Mouse (Mus musculus) liver, embryonic 12.5 days (tissue): ENCODE measurements around the gene Tspan3. TPM values are rescaled to one million over a fixed set of nuclear protein-coding genes. Genes with fewer than 3 reads are reported as not detected.

Experiments
- ATAC-seq: fragments of 200-750 bp; cut with Nextera tagmentation; 2 replicates; pipeline ENCODE4 v1.8.0; 2017; ENCODE audit warnings: moderate number of reproducible peaks, mild to moderate bottlenecking, moderate library complexity
- H3K27ac ChIP-seq: fragments of 300-500 bp; sonication (generic); 2 replicates; pipeline ENCODE4 v1.5.1; 2016; ENCODE audit warnings: mild to moderate bottlenecking
- H3K27me3 ChIP-seq: fragments of 300-500 bp; sonication (generic); replicated peaks from 2 replicates; pipeline ENCODE4 v1.6.1; 2016; ENCODE audit warnings: mild to moderate bottlenecking, moderate library complexity
- H3K36me3 ChIP-seq: fragments of 300-500 bp; sonication (generic); 2 replicates; pipeline ENCODE4 v1.6.1; 2016; ENCODE audit warnings: mild to moderate bottlenecking, moderate library complexity
- H3K4me1 ChIP-seq: fragments of 300-500 bp; sonication (generic); 2 replicates; pipeline ENCODE4 v1.6.1; 2016
- H3K4me2 ChIP-seq: fragments of 300-500 bp; sonication (generic); 2 replicates; pipeline ENCODE4 v1.6.1; 2016; ENCODE audit warnings: mild to moderate bottlenecking, moderate library complexity
- H3K4me3 ChIP-seq: fragments of 300-500 bp; sonication (generic); 2 replicates; pipeline ENCODE4 v1.5.1; 2016; ENCODE audit warnings: mild to moderate bottlenecking, moderate library complexity
- H3K9ac ChIP-seq: fragments of 300-500 bp; sonication (generic); 2 replicates; pipeline ENCODE4 v1.6.1; 2016; ENCODE audit warnings: mild to moderate bottlenecking, moderate library complexity
- H3K9me3 ChIP-seq: fragments of 300-500 bp; sonication (generic); replicated peaks from 2 replicates; pipeline ENCODE4 v1.6.1; 2016; ENCODE audit warnings: mild to moderate bottlenecking, moderate library complexity
- WGBS: fragments of 180-500 bp; shearing (Covaris S2); methylation state at CpG from one replicate; pipeline ENCODE4 v1.1.7; 2016; ENCODE audit not compliant: insufficient replicate concordance; 5-methylcytosine and 5-hydroxymethylcytosine counted together
- polyA plus RNA-seq: library from polyadenylated mRNA; unstranded; fragments of >200 nt; fragmentation: Nextera tagmentation; extraction: Ambion mirVana; gene quantifications from 2 replicates; pipeline ENCODE4 v1.2.1, GENCODE M21; 2016

The Tspan3 gene
- polyA plus RNA-seq, 1 experiment from 2014 or later = 70.6 TPM

- no peak overlapping the region for H3K9ac ChIP-seq
- WGBS = 64% methylated on average over 4 of the region's 4 CpGs
- H3K36me3 ChIP-seq = peaks cover 5% of the 10 kb centered on the region; the same call in 1 of the 2 replicates
- ATAC-seq = no peak
- no peak overlapping the region for H3K4me2 ChIP-seq
- no peak overlapping the region for H3K4me3 ChIP-seq
- H3K4me1 ChIP-seq = peaks cover 20% of the 10 kb centered on the region
- H3K27ac ChIP-seq = no peak overlapping the region
- H3K27me3 ChIP-seq = no peaks in the 10 kb centered on the region
- H3K9me3 ChIP-seq = no peaks in the 10 kb centered on the region
Measured at GRCm38 (mm10) chr9:56152482-56153007, 12.7 kb downstream of the Tspan3 start.

DNA sequence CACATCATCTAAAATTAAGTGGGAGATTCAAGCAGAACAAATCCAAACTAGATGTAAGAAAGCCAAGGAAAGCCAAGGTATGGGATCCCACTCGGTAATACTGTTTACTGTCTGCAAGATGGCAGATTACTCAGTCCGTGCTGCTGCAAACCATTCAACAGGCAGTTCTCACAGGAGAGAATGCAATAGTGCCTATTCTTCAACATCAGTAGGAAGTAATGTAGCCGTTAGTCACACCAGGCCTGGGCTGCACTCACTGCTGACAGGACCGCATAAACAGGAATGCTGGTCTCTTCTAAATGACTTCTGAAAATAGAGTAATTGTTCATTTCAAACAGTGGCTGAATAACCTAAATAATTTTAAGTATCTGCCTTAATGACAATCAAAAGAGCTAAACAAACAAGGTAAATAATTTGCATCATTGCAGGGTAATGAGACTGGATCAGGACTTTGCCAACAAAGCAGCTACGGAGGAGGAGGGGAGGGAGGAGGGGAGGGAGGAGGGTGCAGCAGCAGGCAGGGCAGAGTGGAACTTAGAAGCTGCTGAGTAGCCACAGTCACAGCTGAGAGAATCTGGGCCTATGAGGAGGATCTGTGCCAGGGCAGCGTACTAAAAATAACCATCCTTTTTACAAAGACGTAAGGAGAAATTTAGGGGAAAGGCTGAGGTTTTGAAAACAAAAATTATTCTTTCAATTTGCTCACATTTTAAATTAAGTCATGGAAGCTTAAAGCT is 13.4 kb downstream of the Tspan3 start:
- WGBS = 69% methylated on average over 7 of the region's 7 CpGs
- no peak overlapping the region for H3K27ac ChIP-seq
- peaks cover 11% of the 10 kb centered on the region for H3K36me3 ChIP-seq
- ATAC-seq = no peak
- no peaks in the 10 kb centered on the region for H3K27me3 ChIP-seq
- peaks cover 20% of the 10 kb centered on the region for H3K4me1 ChIP-seq
- H3K4me3 ChIP-seq = no peak overlapping the region
- H3K9me3 ChIP-seq = no peaks in the 10 kb centered on the region
- H3K9ac ChIP-seq = no peak overlapping the region
- H3K4me2 ChIP-seq = no peak overlapping the region

- no peak for ATAC-seq
Measured at GRCm38 (mm10) chr9:56146326-56146923, 18.9 kb downstream of the Tspan3 start.

DNA sequence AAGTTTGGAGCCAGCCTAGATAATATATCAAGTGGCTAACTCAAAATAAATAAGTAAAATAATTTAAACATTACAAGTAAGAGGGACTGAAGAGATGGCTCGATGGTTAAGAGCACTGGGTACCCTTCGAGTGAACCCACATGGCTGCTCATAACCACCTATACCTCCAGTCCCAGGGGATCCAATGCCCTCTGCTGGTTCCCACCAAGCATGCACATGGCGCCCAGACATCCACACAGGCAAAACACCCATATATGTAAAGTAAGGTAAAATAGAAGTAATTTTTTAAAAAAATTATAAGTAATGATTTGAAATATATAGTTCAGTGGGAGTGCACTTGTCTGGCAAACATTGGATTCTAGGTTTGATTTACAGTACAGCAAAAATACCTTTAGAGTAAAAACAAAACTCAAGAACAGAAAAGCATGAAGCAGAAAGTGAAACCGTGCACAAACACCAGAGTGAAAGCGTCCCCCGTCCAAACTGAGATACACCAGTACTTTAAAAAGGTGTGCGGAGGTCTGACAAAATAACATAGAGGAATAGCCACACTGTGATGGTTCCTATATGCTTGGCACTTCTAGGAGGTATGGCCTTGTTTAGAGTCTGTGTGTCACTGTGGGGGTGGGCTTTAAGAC is 20.8 kb downstream of the Tspan3 start:
- no peak overlapping the region for H3K9ac ChIP-seq
- no peak overlapping the region for H3K4me2 ChIP-seq
- H3K36me3 ChIP-seq = peaks cover 49% of the 10 kb centered on the region
- no peaks in the 10 kb centered on the region for H3K9me3 ChIP-seq
- no peak overlapping the region for H3K4me3 ChIP-seq
- 83% methylated on average over 7 of the region's 7 CpGs for WGBS
- peaks cover 8% of the 10 kb centered on the region for H3K4me1 ChIP-seq
- no peak for ATAC-seq
- no peak overlapping the region for H3K27ac ChIP-seq
- H3K27me3 ChIP-seq = no peaks in the 10 kb centered on the region

More at GRCm38 (mm10) chr9:56146326-56146923, 18.9 kb downstream of the Tspan3 start:
- peaks cover 8% of the 10 kb centered on the region for H3K4me1 ChIP-seq
- no peak overlapping the region for H3K9ac ChIP-seq
- no peak overlapping the region for H3K4me3 ChIP-seq
- peaks cover 42% of the 10 kb centered on the region for H3K36me3 ChIP-seq
- 79% methylated on average over 16 of the region's 16 CpGs for WGBS
- no peak overlapping the region for H3K4me2 ChIP-seq
- H3K9me3 ChIP-seq = no peaks in the 10 kb centered on the region
- no peak overlapping the region for H3K27ac ChIP-seq
- no peaks in the 10 kb centered on the region for H3K27me3 ChIP-seq

- no peak for ATAC-seq
- H3K36me3 ChIP-seq = peaks cover 47% of the 10 kb centered on the region
- no peak overlapping the region for H3K9ac ChIP-seq
- no peak overlapping the region for H3K4me3 ChIP-seq
- no peaks in the 10 kb centered on the region for H3K4me1 ChIP-seq
- H3K9me3 ChIP-seq = no peaks in the 10 kb centered on the region
- no peak overlapping the region for H3K4me2 ChIP-seq
- H3K27ac ChIP-seq = no peak overlapping the region
- H3K27me3 ChIP-seq = no peaks in the 10 kb centered on the region
- 83% methylated on average over 9 of the region's 9 CpGs for WGBS
Measured at GRCm38 (mm10) chr9:56141776-56142175, 23.5 kb downstream of the Tspan3 start.

GRCm38 (mm10) chr9:56135590-56136197 is 29.6 kb downstream of the Tspan3 start:
- no peak for ATAC-seq
- Histone ChIP-seq H3K36me3 (peaks cover 45% of the 10 kb centered on the region), H3K27ac (no peak overlapping the region), H3K27me3 (no peaks in the 10 kb centered on the region), H3K4me2 (no peak overlapping the region), H3K9ac (no peak overlapping the region), H3K4me3 (no peak overlapping the region), H3K4me1 (no peaks in the 10 kb centered on the region), H3K9me3 (no peaks in the 10 kb centered on the region)
- 77% methylated on average over 4 of the region's 4 CpGs for WGBS

- Histone ChIP-seq H3K9ac (no peak overlapping the region), H3K4me3 (no peak overlapping the region), H3K4me1 (no peaks in the 10 kb centered on the region), H3K36me3 (peaks cover 42% of the 10 kb centered on the region), H3K9me3 (no peaks in the 10 kb centered on the region), H3K4me2 (no peak overlapping the region), H3K27ac (no peak overlapping the region), H3K27me3 (no peaks in the 10 kb centered on the region)
- 88% methylated on average over 4 of the region's 4 CpGs for WGBS
- ATAC-seq = no peak
Measured at GRCm38 (mm10) chr9:56134614-56135013, 30.7 kb downstream of the Tspan3 start.

DNA sequence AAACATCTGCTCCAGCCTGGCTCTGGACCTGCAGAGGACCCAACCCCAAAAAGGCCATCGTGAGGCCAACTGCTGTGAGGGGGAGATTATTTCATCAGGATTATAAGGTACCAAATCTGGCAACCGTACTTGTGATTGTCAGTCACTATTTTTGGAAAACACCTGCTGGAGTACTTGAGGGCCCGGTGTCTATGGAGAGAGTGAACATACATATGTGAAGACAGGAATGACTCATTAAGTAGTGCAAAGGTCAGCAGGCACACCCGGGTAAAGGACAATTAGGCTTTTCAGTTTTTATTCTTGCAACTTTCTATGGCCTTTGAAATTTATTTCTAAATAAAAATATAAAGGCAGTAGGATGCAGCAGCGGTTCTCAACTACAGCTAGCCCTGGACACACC is 31.3 kb downstream of the Tspan3 start:
- WGBS = 78% methylated on average over 5 of the region's 5 CpGs
- Histone ChIP-seq H3K9me3 (no peaks in the 10 kb centered on the region), H3K4me2 (no peak overlapping the region), H3K9ac (no peak overlapping the region), H3K27me3 (no peaks in the 10 kb centered on the region), H3K4me3 (no peak overlapping the region), H3K4me1 (no peaks in the 10 kb centered on the region), H3K27ac (no peak overlapping the region), H3K36me3 (peaks cover 42% of the 10 kb centered on the region)
- ATAC-seq = no peak

DNA sequence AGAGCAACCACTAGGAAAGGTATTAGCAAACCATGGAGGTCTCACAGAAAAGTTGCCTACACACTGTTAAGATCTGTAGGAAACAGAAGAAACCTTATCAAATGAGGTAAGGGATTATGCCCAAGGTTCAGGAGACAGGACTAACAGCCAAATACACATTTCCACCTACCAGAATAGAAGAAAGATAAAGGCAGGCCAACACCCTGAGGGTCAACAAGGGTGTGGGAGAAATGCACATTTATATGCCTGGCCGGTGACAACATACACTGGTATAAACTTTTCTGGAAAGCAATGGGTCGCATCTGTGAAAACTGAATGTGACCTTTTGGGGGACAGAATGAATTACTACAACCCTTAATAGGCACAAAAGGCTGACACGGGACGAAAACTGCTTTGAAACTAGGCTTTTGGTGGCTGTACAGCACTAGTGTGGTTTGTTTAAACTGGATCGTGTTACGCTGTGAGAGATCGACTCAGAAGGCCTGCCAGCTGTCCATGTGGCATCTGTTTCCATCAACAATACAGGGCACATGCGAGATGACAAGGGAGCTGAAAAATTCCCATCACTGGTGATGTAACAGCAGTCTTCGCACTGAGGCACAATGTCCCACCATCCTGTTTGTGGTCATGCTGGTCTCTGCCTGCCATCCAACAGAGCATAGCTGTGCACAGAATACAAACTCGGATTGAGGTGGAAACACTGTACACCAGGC is 33.3 kb downstream of the Tspan3 start:
- no peaks in the 10 kb centered on the region for H3K9me3 ChIP-seq
- no peak overlapping the region for H3K9ac ChIP-seq
- no peak overlapping the region for H3K27ac ChIP-seq
- H3K4me1 ChIP-seq = peaks cover 7% of the 10 kb centered on the region; the same call in 1 of the 2 replicates
- ATAC-seq = no peak
- no peak overlapping the region for H3K4me2 ChIP-seq
- WGBS = 76% methylated on average over 10 of the region's 10 CpGs
- peaks cover 43% of the 10 kb centered on the region for H3K36me3 ChIP-seq
- H3K27me3 ChIP-seq = no peaks in the 10 kb centered on the region
- H3K4me3 ChIP-seq = no peak overlapping the region

DNA sequence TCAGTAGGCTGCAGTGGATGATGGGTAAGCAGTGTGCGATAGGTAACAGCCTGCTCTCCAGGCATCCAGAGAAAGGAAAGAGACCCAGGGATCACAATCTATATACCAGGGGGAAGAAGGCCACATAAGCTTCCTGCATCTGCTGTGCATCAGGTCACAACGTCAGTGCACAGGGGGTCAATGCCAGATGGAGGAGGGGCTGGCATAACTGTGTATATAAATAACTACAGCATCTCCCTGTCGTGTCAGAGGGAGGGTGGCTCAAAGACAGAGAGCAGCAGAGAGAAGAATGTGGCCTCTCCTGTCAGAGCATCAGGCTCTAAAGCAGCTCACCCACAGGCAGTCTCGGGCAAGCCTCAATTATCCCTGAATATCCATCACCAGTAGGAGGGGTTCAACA is 34.7 kb downstream of the Tspan3 start:
- no peak overlapping the region for H3K4me3 ChIP-seq
- peaks cover 14% of the 10 kb centered on the region; the same call in 1 of the 2 replicates for H3K4me1 ChIP-seq
- H3K27me3 ChIP-seq = no peaks in the 10 kb centered on the region
- 60% methylated on average over 4 of the region's 4 CpGs for WGBS
- no peaks in the 10 kb centered on the region for H3K9me3 ChIP-seq
- H3K4me2 ChIP-seq = no peak overlapping the region
- no peak overlapping the region for H3K9ac ChIP-seq
- H3K36me3 ChIP-seq = peaks cover 33% of the 10 kb centered on the region
- H3K27ac ChIP-seq = no peak overlapping the region
- ATAC-seq = no peak

DNA sequence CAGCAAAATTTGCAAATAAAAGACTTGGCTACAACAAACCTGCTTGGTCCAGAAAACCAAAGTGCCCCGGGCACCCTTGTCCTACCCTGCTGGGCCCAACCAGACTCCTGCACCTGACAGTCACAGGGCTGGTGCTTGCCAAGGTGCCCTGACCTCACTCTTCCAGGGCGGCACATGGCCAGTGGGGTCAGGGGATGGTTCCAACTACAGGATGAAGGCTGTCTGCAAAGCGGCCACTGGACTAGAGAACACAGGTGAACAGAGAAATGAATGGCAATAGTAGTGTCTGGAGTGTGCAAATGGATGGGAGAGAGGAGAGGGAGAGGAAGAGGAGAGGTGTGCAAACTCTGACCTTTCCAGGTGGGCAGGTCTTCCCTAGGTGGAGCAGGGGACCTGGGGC is 35.3 kb downstream of the Tspan3 start:
- ATAC-seq = no peak
- Histone ChIP-seq H3K4me3 (no peak overlapping the region), H3K9ac (no peak overlapping the region), H3K4me1 (peaks cover 14% of the 10 kb centered on the region; the same call in 1 of the 2 replicates), H3K36me3 (peaks cover 30% of the 10 kb centered on the region), H3K9me3 (no peaks in the 10 kb centered on the region), H3K4me2 (no peak overlapping the region), H3K27ac (no peak overlapping the region), H3K27me3 (no peaks in the 10 kb centered on the region)
- WGBS = 85% methylated on average over 3 of the region's 3 CpGs
